Comparison of ENCODE assay signal across 34 mouse cellular contexts in genomic region chr7:74320635-74321034, GRCm38 (mm10).
"Had no signal": no experiment of that assay in that cellular context is flagged by ENCODE, and none has a peak within 500 bp of the region (broad histone marks: within the 10 kb centered on the region; RNA-seq: fewer than 3 reads in every experiment).

No protein-coding gene starts in this region.

- H3K27ac ChIP-seq: heart, embryonic 10.5 days; heart, embryonic 13.5 days; heart, embryonic 15.5 days; hindbrain, embryonic 10.5 days; hindbrain, embryonic 12.5 days; hindbrain, embryonic 13.5 days; hindbrain, embryonic 14.5 days; hindbrain, embryonic 15.5 days; hindbrain, postnatal 0 days; intestine, embryonic 15.5 days; kidney, embryonic 15.5 days; kidney, postnatal 0 days; layer of hippocampus, adult 2 months had no signal

- H3K9ac ChIP-seq: heart, embryonic 12.5 days; heart, embryonic 13.5 days; heart, embryonic 15.5 days; hindbrain, embryonic 12.5 days; hindbrain, embryonic 13.5 days; hindbrain, embryonic 14.5 days; hindbrain, embryonic 15.5 days; intestine, embryonic 15.5 days; kidney, embryonic 15.5 days had no signal

- H3K27me3 ChIP-seq: heart, embryonic 12.5 days; heart, embryonic 13.5 days; heart, embryonic 15.5 days; hindbrain, embryonic 15.5 days; intestine, embryonic 15.5 days; kidney, embryonic 15.5 days had no signal

- ATAC-seq: hindbrain, embryonic 16.5 days; hindbrain, postnatal 0 days; inflammation-experienced regulatory T-cells, adult 6 months; intestine, embryonic 15.5 days; intestine, embryonic 16.5 days; intestine, postnatal 0 days had no signal

- H3K4me2 ChIP-seq: heart, embryonic 11.5 days; heart, embryonic 12.5 days; heart, embryonic 13.5 days; heart, embryonic 15.5 days; hindbrain, embryonic 12.5 days; hindbrain, embryonic 13.5 days; hindbrain, embryonic 14.5 days; hindbrain, embryonic 15.5 days; intestine, embryonic 15.5 days; kidney, embryonic 15.5 days had no signal

- H3K36me3 ChIP-seq: heart, embryonic 15.5 days; hindbrain, embryonic 10.5 days; hindbrain, embryonic 12.5 days; hindbrain, embryonic 13.5 days; hindbrain, embryonic 15.5 days; intestine, embryonic 15.5 days; kidney, embryonic 15.5 days had no signal

- DNase-seq: heart, postnatal 10 days; heart, postnatal 14 days; heart, postnatal 4 days; kidney, adult 11 months; kidney, adult 18-20 months; kidney, adult 2 months; kidney, adult 8-10 months; kidney, adult 9 months; kidney, postnatal 10 days; kidney, postnatal 14 days; kidney, postnatal 25 days; kidney, postnatal 36 days; kidney, postnatal 4 days; layer of hippocampus, adult 9-11 months; layer of hippocampus, postnatal 36 days had no signal

- H3K4me1 ChIP-seq: heart, embryonic 15.5 days had no signal

- H3K9me3 ChIP-seq: heart, embryonic 10.5 days; heart, embryonic 12.5 days; heart, embryonic 13.5 days; heart, embryonic 15.5 days; hindbrain, embryonic 10.5 days; hindbrain, embryonic 12.5 days; hindbrain, embryonic 13.5 days; hindbrain, embryonic 15.5 days; intestine, embryonic 15.5 days; kidney, embryonic 15.5 days had no signal

- H3K4me3 ChIP-seq: heart, embryonic 10.5 days; heart, embryonic 12.5 days; heart, embryonic 13.5 days; heart, embryonic 15.5 days; hindbrain, embryonic 10.5 days; hindbrain, embryonic 12.5 days; hindbrain, embryonic 13.5 days; hindbrain, embryonic 15.5 days; intestine, embryonic 15.5 days; kidney, embryonic 15.5 days; layer of hippocampus, adult 2 months had no signal
